Mouse (Mus musculus) adrenal gland, adult 18-20 months (tissue): Measurements from ENCODE around the gene Tubgcp5. TPM values are rescaled to one million over a fixed set of nuclear protein-coding genes. Genes with fewer than 3 reads are reported as not detected.
A peak's percentile ranks its signal among the peaks of the same experiment; 100 is the strongest.
"Not testable (repeated sequence)": the region's sequence is repeated elsewhere in the genome, so short reads cannot be mapped to it uniquely, and the experiment has no call there.

Source experiments
- DNase-seq, 2 experiments: peaks; one replicate each; pipeline ENCODE4 v3.0.0; 2021 to 2022; ENCODE audit warnings: low spot score in 2 of 2
- long read RNA-seq, 2 experiments: library from polyadenylated mRNA; stranded (forward); transcript quantifications; one replicate each; pipeline ENCODE4 v2.0.0; 2021
- total RNA-seq, 2 experiments: library from RNA; stranded (reverse); gene quantifications; 1 replicate in 1 of 2; 2 replicates in 1 of 2; pipeline ENCODE4 v1.2.3; 2021

Gene Tubgcp5
- total RNA-seq: 10 to 100 TPM; 10.7 to 15.4 TPM
- long read RNA-seq, experiment 1, transcript Tubgcp5-201 (23 exons, 3,905 nt): major isoform, 10 of 18 reads
- long read RNA-seq, experiment 1, partial matches to known transcripts: 7 of 18 reads
- long read RNA-seq, experiment 1, other reads (novel, unspliced or antisense): 1 of 18 reads
- long read RNA-seq, experiment 2, transcript Tubgcp5-201 (23 exons, 3,905 nt): major isoform, 24 of 34 reads
- long read RNA-seq, experiment 2, partial matches to known transcripts: 5 of 34 reads
- long read RNA-seq, experiment 2, other reads (novel, unspliced or antisense): 5 of 34 reads

DNA sequence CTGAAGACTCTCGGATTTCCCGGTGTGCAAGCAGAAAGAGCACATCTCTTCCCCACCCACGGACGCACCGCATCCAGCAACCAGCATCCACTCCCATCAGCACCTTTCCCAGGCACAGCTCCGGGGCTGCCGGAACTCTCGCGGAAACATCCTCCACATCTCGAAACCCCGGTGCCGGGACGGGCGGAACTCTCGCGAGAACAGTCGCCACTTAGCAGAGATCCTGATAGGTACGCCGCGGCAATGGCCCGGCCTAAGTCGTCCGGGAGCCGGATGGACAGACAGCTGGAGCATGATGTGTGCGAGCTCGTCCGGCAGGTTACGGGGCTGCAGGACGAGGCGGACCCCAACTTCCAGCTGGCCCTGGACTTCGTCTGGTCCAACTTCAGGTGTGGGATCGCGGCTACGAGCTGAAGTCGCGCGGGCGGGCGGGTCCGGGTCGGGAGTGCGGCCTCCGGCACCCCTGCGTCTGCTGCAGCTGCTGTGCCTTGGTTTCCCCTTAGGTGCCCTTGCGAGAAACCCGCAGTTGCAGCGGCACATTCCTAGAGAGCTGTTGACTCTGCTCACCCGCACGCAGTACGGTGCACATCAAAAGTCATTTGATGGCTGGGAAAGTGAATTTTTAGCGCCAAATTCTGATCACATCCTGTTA is at the start of gene Tubgcp5:
TSS of gene Tubgcp5 (plus strand) at position 203 of the 652 bp plus-strand sequence.
- peak; percentile 90 to 93 for DNase-seq

DNA sequence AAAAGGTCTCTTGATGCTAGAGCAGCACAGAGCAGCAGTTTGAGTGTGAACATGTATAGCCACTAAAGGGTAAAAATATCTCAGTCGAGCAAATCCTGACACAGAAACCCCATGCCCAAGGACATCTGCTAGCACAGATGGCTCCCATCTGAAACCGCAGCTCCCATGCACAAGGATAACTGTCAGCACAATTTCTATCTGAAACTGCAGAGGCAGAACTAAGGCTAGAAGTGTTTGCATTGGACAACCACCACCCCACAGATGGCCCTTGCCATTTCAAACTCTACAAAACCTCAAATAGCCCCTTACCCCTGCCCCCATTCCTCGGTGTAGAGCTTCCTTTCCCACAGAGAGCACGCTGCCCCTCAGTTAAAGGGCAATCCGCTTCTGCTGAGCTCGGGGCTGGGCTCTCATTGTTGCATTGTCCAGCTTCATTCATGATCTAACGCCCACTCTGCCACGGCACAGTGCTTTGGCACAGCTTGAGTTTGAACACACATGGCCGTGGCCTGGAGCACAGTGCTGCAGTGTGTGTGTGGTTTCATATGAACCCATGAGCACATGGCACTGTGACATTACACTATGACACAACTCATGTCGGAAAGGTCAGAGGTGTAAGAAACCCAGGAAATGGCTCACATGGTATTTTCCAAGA is 49.3 kb upstream of the Tubgcp5 start:
- DNase-seq: no peak

DNA sequence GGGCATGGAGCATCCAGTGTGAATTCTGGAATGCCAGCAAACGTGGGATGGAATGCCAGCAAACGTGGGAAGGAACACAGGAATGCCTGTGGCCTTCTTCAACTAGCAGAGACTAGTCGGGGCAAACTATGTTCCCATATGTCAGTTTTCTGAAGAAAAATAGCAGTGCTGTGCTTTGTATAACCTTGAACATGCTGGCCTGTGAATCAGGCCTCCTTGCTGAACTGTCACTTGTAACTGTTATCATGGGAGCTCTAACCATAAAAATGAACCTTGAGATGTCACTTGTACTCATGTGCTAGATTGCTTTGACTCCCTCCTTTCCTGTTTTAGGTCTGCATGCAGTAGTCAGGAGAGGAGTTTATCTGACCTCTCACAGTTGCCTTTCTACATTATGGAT is 43.1 kb upstream of the Tubgcp5 start:
- DNase-seq: no peak

DNA sequence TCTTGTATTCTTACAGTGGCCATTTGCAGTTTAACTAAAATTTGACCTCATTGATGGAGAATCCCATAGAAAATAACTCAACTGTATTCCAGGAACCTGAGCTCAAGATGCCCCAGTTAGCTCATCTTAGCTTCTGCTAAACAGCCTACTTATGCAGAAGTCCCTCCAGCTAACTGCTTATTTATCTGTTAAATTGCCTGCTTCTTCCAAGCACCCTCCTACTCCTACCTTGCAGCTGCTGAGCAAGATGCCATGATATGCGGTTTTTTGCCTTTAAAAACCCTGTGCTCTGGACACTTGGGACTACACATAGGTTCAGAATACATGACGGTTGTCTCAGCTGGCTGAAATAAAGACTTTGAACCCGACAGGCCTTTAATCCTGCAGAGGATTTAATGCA is 34.6 kb upstream of the Tubgcp5 start:
- DNase-seq: no peak

DNA sequence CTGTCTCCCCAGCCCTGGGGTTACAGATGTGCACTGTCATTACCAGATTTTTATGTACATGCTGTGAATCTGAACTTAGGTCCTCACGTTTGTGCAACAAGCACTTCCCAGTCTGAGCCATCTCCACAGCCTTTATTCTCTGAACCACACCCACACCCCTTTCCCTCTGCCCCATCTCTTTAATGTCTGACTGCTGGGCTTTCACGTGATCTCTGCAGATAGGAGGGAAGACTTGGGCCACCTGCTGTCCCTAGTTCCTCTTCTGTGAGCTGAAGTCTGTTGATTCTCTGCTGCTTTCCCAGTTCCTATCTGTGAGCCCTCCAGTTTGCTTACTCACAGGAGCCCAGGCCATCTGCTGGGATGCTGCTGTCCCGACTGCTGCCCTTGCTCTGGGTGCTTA is 26.0 kb upstream of the Tubgcp5 start, which contains the start of gene Siglech:
TSS of gene Siglech (plus strand) at position 253 of the 400 bp plus-strand sequence.
- DNase-seq: no peak

DNA sequence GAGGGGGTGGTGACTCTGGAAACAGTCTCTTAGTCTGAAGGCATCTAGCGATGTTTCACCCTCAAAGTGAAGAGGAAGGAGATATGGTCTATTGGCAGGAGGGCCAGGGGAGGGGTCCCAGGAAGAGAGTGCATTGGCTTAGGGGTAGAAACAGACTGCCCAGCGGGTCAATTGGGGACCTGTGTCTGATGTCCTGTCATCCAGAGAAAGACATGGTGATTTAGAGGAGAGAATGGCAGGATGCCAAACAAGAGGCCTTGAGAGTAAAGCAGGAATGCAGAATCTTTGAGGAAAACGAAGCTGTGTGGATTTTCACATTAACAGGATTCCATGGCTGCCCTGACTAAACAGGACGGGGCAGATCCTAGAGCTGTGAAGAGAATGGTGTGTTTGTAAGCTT is 13.9 kb upstream of the Tubgcp5 start:
- no peak for DNase-seq

DNA sequence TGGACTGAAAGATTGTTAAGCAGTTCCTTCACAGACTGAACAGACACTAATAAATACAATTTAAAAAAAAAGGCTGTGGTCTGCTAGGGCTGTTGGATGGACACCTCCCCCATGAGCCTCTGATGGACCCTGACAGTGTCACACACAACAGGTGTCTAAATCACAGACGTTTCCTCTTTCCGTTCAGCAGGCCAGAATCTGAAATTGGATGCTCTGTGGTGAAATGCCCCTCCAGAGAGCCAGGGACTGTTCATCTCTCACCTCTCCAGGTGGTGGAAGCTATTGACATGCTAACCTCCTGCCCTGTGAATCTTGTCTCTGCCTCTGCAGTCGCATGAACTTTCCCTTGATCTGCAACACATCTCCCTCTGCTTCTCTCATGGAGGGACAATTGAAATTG is 11.5 kb upstream of the Tubgcp5 start:
- no peak for DNase-seq

DNA sequence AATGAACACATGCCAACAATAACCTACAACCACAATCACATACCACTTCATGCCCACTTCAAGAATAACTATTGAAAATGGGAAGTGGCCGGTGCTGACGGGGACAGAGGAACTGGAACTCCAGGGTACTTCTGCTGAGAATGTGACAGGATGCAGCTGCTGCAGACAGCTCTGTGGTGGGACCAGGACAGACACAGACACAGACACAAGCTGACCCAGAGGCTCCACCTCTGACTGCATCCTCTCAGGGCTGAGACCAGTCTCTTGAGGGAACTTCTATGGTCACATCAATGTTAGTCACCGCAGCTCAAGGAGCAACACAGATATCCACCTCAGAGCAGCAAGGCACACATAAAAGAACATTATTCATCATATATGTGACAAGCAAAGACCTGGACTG is 9.4 kb upstream of the Tubgcp5 start:
- DNase-seq: no peak

DNA sequence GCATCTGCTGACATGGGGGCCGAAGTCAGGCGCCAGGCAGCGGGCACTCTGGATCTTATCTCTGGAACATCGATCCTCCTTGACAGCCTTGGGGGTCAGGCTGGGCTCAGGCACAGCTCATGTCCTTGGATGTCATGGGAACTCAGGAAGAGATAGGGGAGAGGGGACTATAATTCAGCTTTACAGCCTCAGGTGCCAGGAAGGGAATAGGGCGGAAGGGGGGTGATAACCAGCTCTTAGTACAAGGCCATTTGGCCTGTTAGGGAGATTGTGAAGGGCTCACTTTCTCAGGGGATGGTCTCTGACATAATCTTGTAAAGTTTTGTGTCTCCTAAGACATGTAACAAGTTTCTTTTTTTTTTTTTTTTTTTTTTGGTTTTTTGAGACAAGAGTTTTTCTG is 3.4 kb upstream of the Tubgcp5 start:
- DNase-seq: not testable (repeated sequence)

DNA sequence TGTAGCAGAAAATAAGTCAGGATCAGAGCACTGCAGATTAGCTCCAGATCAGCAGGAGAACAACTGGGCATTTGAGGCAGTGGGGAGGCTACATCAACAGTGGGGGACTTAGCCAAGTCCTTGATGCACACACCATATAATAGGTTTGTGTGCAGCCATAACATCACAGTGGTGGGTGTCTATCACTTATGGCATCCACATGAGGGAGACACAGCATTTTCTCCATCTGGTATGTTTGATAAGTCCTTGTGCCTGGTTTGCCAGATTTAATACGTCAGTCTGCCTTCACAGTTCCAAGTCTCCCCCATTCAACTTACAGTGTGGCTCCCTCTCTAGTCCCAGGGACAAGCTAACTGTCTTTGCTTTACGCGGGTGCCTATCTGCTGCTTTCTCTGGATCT is 1.7 kb upstream of the Tubgcp5 start:
- DNase-seq: no peak

DNA sequence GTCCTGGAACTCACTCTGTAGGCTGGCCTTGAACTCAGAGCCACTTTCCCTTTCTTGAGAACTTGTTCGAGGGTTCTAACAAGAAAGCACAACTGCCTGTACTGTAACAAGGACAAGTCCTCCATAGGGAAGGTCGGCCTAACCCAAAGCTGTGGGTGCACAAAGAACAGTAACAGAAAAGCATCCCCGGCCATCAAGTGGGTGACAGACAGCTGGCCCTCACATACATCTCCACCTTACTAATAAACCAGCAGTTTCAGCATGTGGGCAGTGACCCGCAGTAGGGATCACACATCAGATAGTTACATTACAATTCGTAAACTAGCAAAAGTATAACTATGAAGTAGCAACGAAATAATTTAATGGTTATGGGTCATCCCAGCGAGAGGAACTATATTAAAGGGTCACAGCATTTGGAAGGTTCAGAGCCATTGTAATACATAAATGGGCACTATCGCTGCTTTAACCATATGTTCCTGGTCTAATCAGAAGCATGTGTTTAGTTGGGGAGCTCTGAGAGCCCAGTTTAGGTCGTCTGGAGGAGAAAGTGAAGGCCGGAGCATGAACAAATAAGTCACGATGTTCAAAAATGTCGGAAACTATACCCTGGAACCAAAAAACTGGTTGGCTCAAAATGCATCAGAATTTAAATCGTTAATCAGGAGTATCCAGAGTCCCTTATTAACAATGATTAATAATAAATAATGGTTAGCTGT is 560 bp upstream of the Tubgcp5 start:
- DNase-seq: no peak

DNA sequence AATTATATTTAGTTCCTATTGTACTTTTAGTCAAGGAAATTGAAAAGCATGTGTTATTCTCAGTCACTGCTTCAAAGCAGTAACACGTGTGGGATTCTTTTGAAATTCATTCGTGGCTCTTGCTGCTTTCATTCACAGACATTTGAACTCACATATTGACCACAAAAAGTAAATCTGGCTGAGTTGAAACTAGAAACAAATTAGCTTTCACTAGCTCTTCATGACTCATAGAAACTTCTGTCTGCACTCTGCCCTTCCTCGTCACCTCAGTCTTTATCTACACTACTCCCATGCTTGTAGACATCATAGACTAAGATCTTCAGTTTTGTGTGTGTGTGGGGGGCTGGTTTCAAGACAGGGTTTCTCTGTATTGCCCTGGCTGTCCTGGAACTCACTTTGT is 6.0 kb downstream of the Tubgcp5 start:
- no peak for DNase-seq

DNA sequence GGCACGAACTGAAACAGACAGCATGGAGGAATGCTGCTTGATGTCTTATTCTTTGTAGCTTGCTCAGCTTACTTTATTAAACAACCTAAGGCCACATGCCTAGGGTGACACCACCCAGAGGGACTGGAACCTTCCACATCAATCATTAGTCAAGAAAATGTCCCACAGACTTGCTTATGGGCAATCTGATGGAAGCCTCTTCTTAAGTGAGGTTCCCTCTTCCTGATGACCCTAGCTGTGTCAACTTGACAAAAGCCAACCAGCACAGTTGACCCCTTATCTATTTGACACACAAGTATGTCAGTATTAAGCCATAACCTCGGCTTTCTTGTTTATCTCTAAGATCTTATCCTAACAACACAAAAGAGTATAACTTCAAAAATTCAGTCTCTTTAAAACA is 16.0 kb downstream of the Tubgcp5 start:
- DNase-seq: no peak

DNA sequence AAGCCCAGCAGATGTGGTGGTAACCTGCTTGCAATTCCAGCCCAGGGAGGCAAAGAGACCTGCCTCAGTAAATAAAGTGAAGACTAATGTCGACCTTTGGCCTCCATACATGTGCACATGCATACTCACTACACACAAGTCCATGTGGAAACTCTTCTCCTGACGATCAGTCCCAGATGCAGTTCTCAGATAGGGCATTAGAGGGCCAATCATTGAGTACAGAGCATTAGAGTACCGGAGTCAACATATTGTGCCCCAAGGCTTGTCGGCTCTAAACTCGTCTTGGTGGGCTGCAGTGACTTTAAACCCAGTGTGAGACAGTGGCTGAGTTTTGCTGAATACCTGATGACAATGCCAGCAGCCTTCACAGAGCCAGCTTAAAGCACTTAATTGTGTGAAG is 30.5 kb downstream of the Tubgcp5 start:
- no peak for DNase-seq

DNA sequence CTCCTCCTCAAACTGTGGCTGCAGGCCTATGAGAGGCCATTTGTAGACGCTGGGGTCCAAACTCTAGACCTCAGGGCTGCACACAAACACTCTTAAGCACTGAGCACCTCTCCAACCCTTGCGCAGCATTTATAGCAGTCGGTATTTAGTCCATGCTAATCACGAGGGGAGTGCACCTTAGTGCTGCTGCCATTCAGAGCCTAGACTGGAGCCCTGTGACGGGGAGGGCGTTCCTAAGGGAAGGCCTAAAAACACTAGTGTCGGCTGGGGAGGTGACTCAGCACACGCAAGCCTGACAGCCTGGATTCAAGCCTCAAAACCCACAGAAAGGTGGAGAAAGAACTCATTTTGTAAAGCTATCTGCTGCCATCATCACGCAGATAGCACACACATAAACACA is 33.6 kb downstream of the Tubgcp5 start:
- DNase-seq: no peak

DNA sequence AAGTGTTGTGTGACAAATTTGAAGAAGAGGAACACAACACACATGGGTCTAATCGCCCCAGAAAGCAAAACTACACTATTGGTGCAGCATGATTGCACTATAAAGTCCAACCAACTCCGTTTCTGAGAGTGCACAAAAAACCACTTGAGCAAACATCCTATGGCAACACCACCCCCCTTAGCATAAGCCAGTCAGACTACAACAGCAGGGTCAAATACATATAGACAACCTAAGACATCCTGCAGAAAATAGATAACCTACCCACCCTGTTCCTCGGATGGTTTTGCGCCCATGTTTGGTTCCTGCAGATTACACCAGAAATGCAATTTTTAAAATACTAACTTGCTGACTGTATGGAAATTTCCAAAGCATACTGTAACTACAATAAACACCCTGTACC is 42.9 kb downstream of the Tubgcp5 start:
- DNase-seq: no peak

DNA sequence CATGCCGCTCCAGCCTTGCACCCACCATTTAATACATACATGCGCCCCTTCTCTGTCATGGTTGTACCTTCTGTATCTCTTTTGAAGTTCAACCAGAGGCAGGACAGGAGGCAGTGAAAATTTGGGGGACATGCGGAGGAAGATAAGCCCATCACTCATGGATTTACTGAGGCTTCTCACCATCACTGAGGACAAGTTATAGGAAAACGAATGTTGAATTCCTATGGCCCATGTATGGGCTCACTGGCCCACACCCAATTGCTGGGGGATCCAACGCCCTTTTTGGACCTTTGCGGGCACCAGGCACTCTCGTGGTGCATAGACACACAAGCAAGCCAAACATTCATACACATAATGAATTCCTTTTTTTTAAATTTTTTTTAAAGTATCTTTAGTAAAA is 47.5 kb downstream of the Tubgcp5 start, which contains the start of gene Cyfip1:
TSS of gene Cyfip1 (plus strand) at position 301 of the 400 bp plus-strand sequence.
- DNase-seq: no peak

DNA sequence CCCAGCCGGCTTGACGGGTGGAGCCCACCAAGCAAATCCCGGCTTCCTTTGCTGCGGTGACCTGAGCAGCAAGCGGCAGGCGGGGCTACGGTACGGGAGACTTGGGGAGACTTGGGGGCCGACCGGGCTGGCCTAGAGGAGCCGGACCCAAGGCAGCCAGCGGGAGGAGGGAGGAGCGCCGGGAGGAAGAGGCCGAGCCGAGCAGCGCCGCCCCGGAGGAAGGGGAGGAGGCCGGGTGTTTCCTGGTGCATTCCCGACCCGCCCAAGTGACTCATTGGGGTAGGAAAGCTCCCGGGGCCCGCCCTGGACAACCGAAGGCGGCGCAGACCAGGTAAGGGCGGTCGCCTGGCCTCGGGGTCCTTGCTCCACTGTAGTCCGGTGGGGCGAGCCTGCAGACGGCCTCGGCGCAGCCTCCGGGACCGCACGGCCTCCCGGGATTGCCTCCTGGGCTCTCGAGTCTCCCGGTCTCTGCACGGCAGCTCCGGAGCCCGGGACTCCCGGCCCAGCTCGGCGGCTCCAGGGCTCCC is 48.1 kb downstream of the Tubgcp5 start:
- peak; percentile 86 to 88 for DNase-seq

DNA sequence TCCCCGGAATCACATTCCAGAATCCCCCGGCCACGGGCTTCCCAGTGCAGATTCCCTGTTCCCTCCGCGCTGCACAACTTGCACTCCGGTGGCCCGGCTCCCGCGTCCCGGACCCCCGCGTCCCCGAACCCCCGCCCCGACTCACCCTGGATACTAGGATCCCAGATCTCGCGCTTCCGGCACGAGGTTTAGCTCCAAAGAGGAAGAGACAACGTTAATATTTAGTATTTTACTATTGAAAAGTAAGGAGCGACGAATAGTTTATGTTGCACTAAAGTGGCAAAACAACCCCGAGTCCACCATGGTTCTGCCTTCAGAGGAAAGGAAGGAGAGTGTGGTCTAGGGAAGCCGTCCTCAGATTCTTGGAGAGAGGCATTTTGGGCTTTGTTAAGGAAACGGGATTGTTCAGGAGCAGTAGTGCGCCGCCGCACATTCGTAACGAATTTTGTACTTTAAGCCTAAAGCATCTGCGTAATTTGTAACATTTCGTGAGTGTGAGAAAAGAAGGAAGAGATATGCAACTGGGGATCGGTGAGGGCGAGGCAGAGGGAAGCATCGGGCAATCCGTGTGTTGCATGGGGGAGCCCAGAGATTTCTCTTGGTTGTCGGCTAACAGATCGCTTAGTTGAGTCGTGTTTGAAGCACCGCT is 48.7 kb downstream of the Tubgcp5 start:
- peak in 1 of 2 experiments; percentile 26 for DNase-seq

DNA sequence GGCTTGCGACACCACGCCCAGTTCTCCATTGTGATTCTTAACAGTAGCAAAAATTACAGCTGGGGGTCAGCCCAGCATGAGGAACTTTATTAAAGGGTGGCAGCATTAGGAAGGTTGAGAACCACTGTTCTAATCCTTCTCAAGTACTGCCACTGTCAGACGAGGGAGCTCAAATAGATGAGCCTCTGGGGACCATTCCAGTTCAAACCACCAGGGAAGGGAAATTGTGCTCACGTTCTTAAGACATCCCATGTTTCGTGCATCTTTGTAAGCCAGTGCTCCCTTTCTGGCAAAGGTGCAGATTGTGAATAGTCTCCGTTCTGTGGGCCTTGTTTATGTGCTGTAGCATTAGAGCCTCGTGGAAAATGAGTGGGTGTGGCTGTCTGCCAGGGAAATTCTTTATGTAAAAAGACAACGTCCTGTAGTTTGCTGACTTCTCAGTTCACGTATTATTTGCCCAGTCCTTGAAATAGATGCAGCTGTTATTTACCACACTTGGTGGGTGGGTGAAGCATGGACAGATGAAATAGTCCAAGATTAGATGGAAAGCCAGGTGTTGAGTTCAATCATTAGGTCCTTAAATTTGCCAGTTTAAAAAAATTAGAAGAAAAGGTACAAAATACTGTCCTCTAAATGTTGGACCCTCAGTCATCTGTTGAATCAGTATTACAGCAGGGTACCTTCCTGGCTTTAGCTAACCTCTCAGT is 52.8 kb downstream of the Tubgcp5 start:
- no peak for DNase-seq
